Mouse (Mus musculus): ENCODE data around the gene Ttn. TPM values are rescaled to one million over a fixed set of nuclear protein-coding genes. Genes with fewer than 3 reads are reported as not detected.
"Not testable (repeated sequence)": the region's sequence is repeated elsewhere in the genome, so short reads cannot be mapped to it uniquely, and the experiment has no call there.

The Ttn gene
- 10 to 100 TPM in 1 of 3 experiments, 1 to 10 TPM in 2; 7.6 to 14.9 (median 9.0) TPM for polyA plus RNA-seq (2017; shearing (Covaris generic))

- ATAC-seq: no peak
Measured at GRCm38 (mm10) chr2:76982391-76983145, at the start of gene Ttn. TSS of gene Ttn (minus strand) at chr2:76982547.

GRCm38 (mm10) chr2:77020649-77021048 lies 38.3 kb upstream of the Ttn start:
- no peak for ATAC-seq

- ATAC-seq: no peak
Measured at GRCm38 (mm10) chr2:77017735-77018134, 35.4 kb upstream of the Ttn start.

GRCm38 (mm10) chr2:77013449-77013848 lies 31.1 kb upstream of the Ttn start:
- not testable (repeated sequence) for ATAC-seq

- ATAC-seq: no peak
Measured at GRCm38 (mm10) chr2:77011981-77012380, 29.6 kb upstream of the Ttn start.

- no peak for ATAC-seq
Measured at GRCm38 (mm10) chr2:77007015-77007414, 24.7 kb upstream of the Ttn start.

GRCm38 (mm10) chr2:77003148-77003547 lies 20.8 kb upstream of the Ttn start:
- ATAC-seq: no peak

- no peak for ATAC-seq
Measured at GRCm38 (mm10) chr2:76998351-76998750, 16.0 kb upstream of the Ttn start.

- no peak for ATAC-seq
Measured at GRCm38 (mm10) chr2:76992493-76993201, 10.3 kb upstream of the Ttn start.

- ATAC-seq: no peak
Measured at GRCm38 (mm10) chr2:76987317-76987716, 5.0 kb upstream of the Ttn start.

GRCm38 (mm10) chr2:76984384-76984783 lies 2.0 kb upstream of the Ttn start:
- ATAC-seq: no peak

- no peak for ATAC-seq
Measured at GRCm38 (mm10) chr2:76983601-76984000, 1.3 kb upstream of the Ttn start.

GRCm38 (mm10) chr2:76981717-76982116 lies 630 bp downstream of the Ttn start:
- ATAC-seq: no peak

GRCm38 (mm10) chr2:76980146-76980545 lies 2.2 kb downstream of the Ttn start:
- ATAC-seq: no peak

GRCm38 (mm10) chr2:76977650-76978049 lies 4.7 kb downstream of the Ttn start:
- no peak for ATAC-seq

GRCm38 (mm10) chr2:76972051-76972450 lies 10.3 kb downstream of the Ttn start:
- ATAC-seq: no peak

GRCm38 (mm10) chr2:76971069-76971468 lies 11.3 kb downstream of the Ttn start:
- no peak for ATAC-seq

- no peak for ATAC-seq
Measured at GRCm38 (mm10) chr2:76970669-76971068, 11.7 kb downstream of the Ttn start.

GRCm38 (mm10) chr2:76970204-76970603 lies 12.1 kb downstream of the Ttn start:
- ATAC-seq: no peak

GRCm38 (mm10) chr2:76969637-76970036 lies 12.7 kb downstream of the Ttn start:
- ATAC-seq: no peak

- ATAC-seq: no peak
Measured at GRCm38 (mm10) chr2:76968919-76969318, 13.4 kb downstream of the Ttn start.

- ATAC-seq: no peak
Measured at GRCm38 (mm10) chr2:76966582-76966981, 15.8 kb downstream of the Ttn start.

- ATAC-seq: no peak
Measured at GRCm38 (mm10) chr2:76966013-76966412, 16.3 kb downstream of the Ttn start.

GRCm38 (mm10) chr2:76965542-76965941 lies 16.8 kb downstream of the Ttn start:
- no peak for ATAC-seq

All from inflammation-experienced regulatory T-cells, adult 6 months (primary cell).